Mouse (Mus musculus) embryonic fibroblast, embryonic 13.5 days (primary cell): ENCODE measurements at regions not wholly inside any gene's neighbourhood (a gene's known extent, or its start where the extent isn't known, plus 50 kb on each side); places are given as distances from the start of the nearest gene placed in this dataset.

Experiments
- CTCF ChIP-seq: IDR thresholded peaks from 2 replicates; pipeline ENCODE4 v1.5.1; 2011; ENCODE audit warnings: mild to moderate bottlenecking, control low read depth, low read length, moderate library complexity, borderline replicate concordance; ENCODE audit not compliant: insufficient read depth
- POLR2A ChIP-seq: IDR thresholded peaks from 2 replicates; pipeline ENCODE4 v1.6.1; 2011; ENCODE audit warnings: low read depth, mild to moderate bottlenecking, control low read depth, low read length, moderate library complexity

GRCm38 (mm10) chr12:118566681-118567080, 265.4 kb upstream of the Sp4 start:
- TF ChIP-seq CTCF (no peak), POLR2A (no peak)
